Mouse (Mus musculus): ENCODE measurements at regions not wholly inside any gene's neighbourhood (a gene's known extent, or its start where the extent isn't known, plus 50 kb on each side); places are given as distances from the start of the nearest gene placed in this dataset.
A peak's percentile ranks its signal among the peaks of the same experiment; 100 is the strongest.

DNA sequence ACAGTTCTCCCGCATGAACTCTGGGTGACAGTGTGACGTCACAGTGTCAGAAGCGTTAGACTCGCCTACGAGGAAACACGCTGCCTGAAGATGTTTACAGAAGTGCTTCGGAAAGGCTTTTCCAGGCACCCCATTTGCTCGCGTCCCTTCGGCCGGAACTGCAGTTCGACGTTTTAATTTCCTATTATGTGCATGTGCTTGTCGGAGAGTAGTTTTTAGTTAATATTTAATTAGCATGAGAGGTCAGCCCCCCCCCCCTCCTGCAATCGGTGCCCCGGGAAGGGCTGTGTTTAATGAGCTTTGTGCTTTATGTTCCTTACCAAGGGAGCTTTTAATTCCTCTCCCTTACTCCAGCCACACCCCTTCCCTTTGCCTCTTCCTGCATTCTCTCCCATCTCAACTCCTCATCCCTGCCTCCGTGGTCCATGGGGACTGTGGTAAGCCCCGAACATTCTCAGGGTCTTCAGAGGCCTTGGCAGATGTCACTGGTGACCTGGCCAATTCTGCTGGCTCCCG lies 92.8 kb upstream of the Mrps10 start:
- ATAC-seq (ENCODE audit: extremely low read depth, insufficient number of reproducible peaks, low FRiP score, poor library complexity, severe bottlenecking) = no peak

DNA sequence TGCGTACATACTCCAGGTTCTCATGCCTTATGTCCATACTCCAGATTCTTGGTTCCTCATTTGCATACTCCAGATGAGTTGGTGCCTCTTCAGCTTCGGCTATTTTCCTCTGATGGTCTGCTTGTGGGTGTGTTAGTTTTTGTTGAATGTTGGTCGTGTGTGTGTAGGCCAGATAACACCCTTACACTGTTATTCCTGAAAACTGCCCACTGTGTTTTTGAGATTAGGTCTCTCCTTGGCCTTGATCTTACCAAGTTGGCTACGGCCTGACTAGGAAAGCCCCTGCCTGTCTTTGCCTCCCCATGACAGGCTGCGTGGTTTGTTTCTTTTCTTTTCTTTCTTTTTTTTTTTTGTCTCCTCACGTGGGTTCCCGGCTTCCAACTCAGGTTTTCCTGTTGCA lies 95.4 kb upstream of the Mrps10 start:
- ATAC-seq (ENCODE audit: extremely low read depth, insufficient number of reproducible peaks, low FRiP score, poor library complexity, severe bottlenecking) = no peak

DNA sequence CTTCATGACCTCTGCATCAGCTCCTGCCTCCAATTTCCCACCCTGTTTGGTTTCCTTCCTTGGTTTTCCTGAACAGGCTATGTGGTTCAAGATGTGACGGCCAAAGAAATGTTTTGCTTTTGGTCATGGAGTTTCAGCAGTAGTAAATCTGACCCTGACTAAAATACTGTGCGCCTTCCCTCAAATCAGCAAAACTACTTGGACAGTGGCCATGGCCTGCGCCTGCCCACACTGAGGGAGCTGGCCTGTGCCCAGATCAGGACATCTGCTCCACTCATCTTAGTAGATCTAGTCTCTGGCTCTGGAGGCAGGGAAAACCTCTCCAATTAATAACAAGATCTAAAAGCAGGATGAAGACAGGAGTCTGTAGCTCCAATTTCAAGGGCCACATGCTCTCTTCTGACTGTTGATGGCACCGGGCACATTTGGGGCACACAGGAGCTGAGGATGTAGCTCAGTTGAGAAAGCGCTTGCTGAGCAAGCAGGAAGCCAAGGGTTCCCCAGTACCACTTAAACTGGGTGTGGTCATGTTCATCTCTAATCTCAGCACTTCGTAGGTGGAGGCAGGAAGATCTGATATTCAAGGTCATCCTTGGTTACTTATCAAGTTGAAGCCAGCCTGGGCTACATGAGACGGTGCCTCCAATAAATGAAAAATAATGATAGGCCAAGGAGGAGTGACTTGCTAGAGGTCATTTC lies 96.6 kb upstream of the Mrps10 start:
- no peak for ATAC-seq (ENCODE audit: extremely low read depth, insufficient number of reproducible peaks, low FRiP score, poor library complexity, severe bottlenecking)

DNA sequence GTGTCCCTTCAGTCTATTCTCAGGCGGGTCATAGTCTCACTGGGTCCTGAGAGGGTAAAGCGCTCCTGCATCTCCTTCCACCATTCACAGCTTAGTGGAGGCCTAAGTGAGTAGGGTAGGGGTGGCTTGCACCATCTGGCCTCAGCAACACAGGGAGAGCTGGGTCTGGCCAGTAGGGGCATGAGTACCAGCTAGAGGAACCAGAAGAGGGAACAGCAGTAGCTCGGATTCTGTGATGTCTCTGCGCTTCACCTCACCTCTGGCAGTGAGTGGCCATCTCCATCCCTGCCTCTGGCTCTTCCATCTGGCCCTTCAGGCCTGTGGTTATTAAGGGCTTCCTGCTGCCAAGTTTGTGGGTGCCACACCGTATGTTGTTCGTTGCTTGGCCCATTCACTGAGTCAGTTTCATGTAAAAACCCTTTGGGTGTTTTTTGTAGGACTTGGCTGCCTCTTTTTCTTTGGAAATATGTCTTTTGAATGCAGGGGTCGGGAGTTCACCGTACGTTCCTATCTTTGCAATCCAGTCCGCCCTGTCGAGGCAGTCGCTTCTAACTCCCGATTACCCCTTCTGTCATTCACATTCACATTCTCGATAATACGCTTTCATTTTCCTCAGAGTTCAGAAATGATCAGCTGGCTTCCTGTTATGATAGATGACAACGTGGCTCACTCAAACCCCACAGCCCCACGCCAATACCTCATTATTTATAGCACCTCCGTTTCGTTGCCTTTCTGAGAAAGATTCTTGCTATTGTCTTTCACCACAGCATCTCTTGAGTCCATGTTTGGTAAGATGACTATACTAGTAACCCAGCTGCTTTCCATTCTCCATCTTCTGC lies 99.4 kb upstream of the Mrps10 start:
- ATAC-seq (ENCODE audit: extremely low read depth, insufficient number of reproducible peaks, low FRiP score, poor library complexity, severe bottlenecking) = no peak

DNA sequence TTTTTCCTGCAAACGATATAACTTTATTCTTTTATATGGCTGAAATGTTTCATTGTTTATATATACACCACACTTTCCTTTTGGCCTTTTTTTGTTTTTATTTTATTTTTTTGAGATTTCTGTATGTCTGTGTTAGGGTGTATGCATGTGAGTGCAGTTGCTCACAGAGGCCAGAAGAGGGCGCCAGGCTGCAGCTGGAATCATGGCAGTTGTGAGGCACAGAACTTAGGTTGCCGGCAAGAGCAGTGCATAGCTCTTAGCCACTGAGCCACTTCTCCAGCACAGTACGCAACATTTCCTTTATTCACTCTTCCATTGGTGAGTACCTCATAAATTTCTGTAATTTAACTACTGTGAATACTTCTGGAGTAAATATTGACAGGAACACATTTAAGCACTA lies 100.8 kb upstream of the Mrps10 start:
- ATAC-seq (ENCODE audit: extremely low read depth, insufficient number of reproducible peaks, low FRiP score, poor library complexity, severe bottlenecking) = no peak

DNA sequence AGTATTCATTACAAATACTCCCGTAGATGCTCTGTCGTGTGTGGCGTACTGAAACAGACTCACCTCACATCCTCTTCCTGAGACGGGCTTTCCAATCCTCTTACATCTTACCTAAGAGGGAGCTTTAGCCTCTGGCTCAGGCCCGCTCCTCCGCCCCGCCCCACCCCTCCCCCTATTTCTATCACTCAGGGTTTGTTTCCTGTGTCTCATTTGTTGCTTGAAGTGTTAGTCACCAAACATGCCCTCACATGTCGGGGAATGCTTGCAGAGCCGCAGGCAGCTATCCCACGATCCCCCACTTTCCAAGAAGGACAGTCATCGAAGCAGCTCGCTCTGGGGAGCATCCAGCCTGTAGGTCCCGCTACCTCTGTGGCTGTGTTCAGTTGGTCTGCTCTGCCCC lies 101.6 kb upstream of the Mrps10 start:
- no peak for ATAC-seq (ENCODE audit: extremely low read depth, insufficient number of reproducible peaks, low FRiP score, poor library complexity, severe bottlenecking)

DNA sequence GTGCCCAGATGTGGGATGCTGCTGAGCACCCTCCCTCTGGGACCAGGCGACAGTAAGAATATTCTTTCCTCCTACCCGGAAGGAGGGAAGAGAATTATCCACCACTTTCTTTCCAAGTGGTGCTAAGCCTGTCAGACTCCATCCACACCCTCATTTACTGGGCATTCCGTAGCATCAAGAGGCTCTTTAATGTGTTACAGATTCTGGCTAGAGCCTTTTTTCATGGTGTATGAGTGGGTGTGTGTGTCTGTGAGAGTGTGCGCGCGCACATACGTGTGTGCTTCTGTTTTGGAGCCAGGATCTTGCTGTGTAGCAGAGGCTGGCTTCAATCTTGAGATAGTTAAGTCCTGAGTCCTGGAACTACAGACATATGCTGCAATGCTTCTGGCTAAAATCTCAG lies 102.4 kb upstream of the Mrps10 start:
- ATAC-seq (ENCODE audit: extremely low read depth, insufficient number of reproducible peaks, low FRiP score, poor library complexity, severe bottlenecking) = no peak

DNA sequence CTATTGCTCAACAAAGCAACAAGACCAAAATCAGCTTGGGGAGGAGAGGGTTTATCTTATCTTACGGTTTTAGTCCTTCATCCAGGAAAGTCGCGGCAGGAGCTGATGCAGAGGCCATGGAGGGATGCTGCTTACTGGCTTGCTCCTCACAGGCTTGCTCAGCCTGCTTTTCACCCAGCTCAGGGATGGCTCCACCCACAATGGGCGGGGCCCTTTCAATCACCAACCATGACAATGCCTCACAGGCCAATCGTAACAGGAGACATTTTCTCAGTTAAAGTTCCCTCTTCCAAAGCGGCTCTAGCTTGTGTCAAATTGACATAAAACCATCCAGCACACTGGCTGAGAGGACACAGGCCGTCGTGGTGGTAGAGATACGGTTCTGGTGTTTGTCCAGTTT lies 105.7 kb upstream of the Mrps10 start:
- ATAC-seq (ENCODE audit: extremely low read depth, insufficient number of reproducible peaks, low FRiP score, poor library complexity, severe bottlenecking) = no peak

DNA sequence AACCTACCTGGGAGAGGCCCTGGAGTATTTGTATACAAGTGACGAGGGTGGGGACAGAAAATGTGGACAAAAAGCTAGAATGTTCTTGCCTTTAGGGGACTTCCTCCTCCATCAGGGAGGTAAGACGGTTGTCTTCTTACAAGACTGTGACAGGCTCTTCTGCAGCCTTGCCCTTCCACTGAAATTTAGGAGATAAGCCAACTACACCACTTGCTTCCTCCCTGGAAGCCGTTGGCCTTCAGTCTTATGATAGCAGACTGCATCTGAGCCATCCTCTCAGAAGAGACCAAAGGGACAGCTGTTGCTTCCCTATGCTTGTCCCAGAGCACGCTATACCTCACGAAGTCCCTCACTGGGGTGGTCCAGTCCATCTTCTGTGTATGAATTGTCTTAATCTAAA lies 106.5 kb upstream of the Mrps10 start:
- ATAC-seq (ENCODE audit: extremely low read depth, insufficient number of reproducible peaks, low FRiP score, poor library complexity, severe bottlenecking) = no peak

DNA sequence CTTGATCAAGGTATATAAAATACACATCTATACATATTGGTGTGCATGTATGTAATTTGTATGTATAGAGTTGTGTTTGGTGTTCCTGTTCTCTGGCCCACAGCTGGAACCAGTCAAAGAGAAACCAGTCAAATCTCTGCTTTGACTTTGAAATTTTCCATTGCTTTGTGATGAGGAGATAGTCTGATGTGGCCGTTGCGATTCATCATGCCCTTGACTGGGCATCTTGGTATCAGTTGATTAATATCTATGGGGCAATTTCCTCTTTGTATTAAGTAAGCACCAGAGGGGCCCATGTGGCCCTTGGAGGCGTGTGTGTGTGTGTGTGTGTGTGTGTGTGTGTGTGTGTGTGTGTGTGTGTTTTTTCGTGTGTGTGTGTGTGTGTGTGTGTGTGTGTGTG lies 107.7 kb upstream of the Mrps10 start:
- no peak for ATAC-seq (ENCODE audit: extremely low read depth, insufficient number of reproducible peaks, low FRiP score, poor library complexity, severe bottlenecking)

DNA sequence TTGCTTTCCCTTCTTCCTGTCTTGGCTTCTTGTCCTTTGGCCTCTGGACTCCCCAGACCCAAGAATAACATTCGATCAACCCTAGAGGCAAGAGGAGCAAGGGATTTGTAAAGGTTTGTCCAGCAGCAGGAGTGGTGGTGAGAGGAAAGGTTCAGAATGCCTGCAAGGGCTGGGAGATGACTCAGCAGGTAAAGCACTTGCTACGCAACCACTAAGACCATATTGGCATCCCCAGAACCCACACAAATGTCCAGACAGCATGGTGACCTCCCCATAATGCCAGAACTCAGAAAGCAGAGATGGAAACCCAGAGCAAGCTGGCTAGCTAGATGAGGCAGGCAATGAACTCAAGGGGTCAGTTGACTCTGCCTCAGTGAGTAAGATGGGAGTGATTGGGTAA lies 110.4 kb upstream of the Mrps10 start:
- 0 out of 2 replicates have a peak, but pooled peaks have one; percentile 19 for ATAC-seq (ENCODE audit: extremely low read depth, insufficient number of reproducible peaks, low FRiP score, poor library complexity, severe bottlenecking)

DNA sequence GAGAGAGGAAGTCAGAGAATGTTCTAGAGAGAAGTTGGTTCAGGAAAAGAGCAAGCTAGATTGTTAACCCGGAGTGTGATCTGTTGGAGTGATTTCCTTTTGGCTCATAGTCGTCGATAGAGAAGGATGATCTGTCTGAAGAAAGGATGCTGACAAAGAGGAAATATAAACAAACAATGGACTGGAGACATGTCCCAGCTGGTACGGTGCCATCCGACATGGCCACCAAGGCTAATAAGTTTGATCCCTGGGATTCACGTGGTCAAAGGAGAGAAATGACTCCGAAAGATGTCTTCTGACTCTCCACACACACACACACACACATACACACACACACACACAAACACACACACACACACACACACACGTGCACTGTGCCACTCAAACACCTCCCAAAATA lies 113.5 kb upstream of the Mrps10 start:
- no peak for ATAC-seq (ENCODE audit: extremely low read depth, insufficient number of reproducible peaks, low FRiP score, poor library complexity, severe bottlenecking)

DNA sequence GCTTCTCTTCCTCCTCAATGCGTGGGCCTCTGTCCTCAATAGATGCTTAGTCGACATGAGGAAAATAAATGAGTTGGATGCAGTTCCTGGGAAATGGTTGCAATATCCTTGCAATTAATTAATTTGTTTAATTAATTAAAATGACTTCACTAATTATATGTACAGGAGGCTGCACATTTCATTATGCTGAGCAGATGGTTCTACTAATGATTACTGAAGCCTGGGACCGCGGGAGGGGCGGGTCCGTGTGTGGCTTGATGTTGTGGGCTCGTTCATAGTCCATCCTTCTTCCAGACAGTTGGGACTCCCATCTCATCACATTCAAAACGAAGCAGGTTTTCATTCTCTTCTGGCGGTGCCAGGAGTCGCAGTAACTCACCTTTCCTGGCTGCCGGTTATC lies 114.7 kb upstream of the Mrps10 start:
- no peak for ATAC-seq (ENCODE audit: extremely low read depth, insufficient number of reproducible peaks, low FRiP score, poor library complexity, severe bottlenecking)

DNA sequence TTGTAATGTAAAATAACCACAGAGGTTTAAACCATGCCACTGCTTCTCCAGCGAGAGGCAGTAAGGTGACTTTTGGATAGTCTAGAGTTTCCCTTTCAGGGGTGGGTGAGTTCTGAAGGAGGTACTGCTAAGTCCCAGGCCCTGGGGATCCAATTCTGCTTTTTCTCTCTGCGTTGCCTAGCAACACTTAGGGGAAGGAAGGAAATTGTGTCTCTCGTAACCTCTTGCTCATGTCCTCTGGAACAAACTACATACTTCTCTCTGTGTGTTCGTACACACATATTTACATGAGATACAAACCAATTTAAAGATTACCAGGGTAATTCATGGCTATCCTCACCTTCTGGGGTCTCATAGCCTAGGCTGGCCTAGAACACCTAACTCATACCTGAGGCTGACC lies 118.7 kb upstream of the Mrps10 start:
- peak; percentile 45; the same call in 1 of the 2 replicates for ATAC-seq (ENCODE audit: extremely low read depth, insufficient number of reproducible peaks, low FRiP score, poor library complexity, severe bottlenecking)

DNA sequence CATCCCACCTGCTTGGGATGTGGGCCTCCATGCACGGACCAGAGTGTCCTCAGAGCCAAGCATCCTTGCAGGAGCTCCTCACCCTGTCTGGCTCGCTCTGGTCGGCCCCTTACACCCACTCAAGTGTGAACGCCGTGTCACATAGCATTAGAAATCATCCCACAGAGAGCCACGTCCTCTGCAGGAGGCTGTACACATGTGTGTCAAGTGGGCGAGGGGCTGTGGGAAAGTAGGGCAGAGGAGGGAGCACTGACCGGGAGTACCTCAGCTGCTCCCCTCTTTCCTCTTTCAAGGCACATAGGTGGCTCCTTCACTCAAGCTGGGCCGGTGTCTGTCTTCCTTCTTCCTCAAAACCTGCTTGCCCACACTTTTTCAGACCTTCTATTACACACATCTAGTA lies 119.5 kb upstream of the Mrps10 start:
- ATAC-seq (ENCODE audit: extremely low read depth, insufficient number of reproducible peaks, low FRiP score, poor library complexity, severe bottlenecking) = no peak

DNA sequence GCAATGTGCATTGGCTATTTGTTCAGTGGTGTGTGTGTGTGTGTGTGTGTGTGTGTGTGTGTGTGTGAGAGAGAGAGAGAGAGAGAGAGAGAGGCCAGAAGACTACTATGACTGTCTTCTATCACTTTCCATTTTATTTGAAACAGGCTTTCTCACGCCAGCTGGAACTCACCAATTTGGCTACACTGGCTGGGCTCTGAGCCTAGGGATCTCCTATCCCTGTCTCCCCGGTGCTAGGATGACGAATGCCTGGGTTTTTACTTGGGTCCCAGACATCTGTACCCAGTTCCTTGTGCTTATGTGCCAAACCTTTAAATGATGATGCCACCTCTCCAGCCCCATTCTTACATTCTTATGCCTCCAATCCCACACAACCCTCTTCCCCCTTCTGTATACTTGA lies 120.6 kb upstream of the Mrps10 start:
- ATAC-seq (ENCODE audit: extremely low read depth, insufficient number of reproducible peaks, low FRiP score, poor library complexity, severe bottlenecking) = no peak

DNA sequence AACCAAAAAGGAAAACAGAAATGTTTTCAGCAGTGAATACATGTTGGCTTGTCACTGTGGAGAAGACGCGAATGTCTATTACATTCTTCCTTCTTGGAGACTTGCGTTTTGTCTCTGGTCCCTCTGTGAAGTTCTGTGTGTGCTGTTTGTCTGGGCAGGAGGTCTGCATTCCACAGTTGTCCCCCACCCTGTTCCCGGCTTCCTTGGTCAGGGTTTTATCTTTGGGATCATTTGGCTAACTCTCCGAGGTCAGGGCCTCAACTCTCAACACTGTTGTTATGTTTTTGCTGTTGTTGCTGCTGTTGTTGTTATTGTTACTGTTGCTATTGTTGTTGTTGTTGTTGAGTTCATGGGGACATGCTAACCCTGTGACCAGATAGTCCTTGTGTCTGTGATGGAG lies 121.2 kb upstream of the Mrps10 start:
- ATAC-seq (ENCODE audit: extremely low read depth, insufficient number of reproducible peaks, low FRiP score, poor library complexity, severe bottlenecking) = no peak

DNA sequence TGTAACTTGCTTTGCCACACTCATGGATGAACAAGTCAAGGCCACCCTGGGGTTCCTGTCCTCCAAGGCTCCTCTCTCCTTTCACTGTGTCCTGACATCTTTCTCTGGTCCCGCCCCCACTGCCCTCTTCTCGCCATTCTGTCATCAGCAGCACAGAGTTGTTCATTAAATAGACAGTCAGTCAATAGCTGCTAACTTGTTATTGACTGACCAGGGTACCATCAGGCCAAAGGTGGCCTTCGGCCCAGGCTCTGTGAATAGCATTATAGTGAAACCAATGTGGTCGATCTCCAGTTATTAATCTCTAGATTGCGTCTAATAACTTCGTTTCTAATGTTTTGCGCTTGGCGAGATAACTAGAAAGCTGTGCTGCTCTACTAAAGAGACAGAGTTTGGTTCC lies 122.1 kb upstream of the Mrps10 start:
- no peak for ATAC-seq (ENCODE audit: extremely low read depth, insufficient number of reproducible peaks, low FRiP score, poor library complexity, severe bottlenecking)

DNA sequence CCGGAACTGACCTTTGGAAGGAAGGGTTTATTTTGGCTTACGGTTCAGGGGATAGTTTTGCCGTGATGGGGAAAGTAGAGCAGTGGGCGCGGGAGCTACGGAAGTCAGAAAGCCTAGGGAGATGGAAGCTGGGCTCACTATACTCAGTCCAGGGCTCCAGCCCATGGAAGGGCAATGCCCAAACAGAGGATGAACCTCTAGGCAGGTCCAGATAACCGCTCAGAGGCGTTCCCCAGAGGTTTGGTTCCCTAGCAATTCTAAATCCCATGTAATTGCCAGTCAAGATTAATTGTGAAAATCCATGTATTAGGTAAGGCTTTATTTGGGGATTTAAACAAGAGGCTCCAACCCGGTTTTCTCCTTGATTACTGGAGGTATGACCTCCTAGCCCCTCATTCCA lies 123.1 kb upstream of the Mrps10 start:
- ATAC-seq (ENCODE audit: extremely low read depth, insufficient number of reproducible peaks, low FRiP score, poor library complexity, severe bottlenecking) = no peak

DNA sequence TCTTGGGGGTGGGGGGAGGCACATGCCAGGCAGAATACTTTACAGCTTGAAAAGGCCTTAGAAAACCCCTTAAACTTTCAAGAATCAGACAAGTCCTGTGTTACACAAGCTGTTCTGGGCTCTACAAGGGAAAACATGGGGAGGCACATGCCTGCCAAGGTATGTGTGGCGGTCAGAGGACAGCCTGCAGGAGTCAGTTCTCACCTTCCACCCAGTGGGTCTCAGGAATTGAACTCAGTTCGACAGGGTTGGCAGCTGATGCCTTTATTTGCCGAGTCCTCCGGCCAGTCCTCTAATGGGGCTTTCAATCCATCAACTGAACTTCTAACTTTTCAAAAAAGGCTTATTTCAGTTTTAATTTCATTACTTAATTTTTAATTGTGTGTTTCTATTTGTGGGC lies 129.6 kb upstream of the Mrps10 start:
- no peak for ATAC-seq (ENCODE audit: extremely low read depth, insufficient number of reproducible peaks, low FRiP score, poor library complexity, severe bottlenecking)

Measured in neutrophil, adult 5-6 weeks (primary cell).